Mouse (Mus musculus) limb, embryonic 14.5 days (tissue): ENCODE measurements around the gene Adamts20. TPM values are rescaled to one million over a fixed set of nuclear protein-coding genes. Genes with fewer than 3 reads are reported as not detected.
A peak's percentile ranks its signal among the peaks of the same experiment; 100 is the strongest.

Experiments used
- ATAC-seq: fragments of 200-750 bp; cut with Nextera tagmentation; 2 replicates; pipeline ENCODE4 v1.8.0; 2017; ENCODE audit warnings: low read depth, moderate number of reproducible peaks, moderate TSS enrichment; ENCODE audit not compliant: low FRiP score
- DNase-seq: peaks from one replicate; pipeline ENCODE4 v3.0.0-alpha.2; 2015; ENCODE audit warnings: low spot score
- H3K27ac ChIP-seq: fragments of 300-500 bp; sonication (generic); replicated peaks from 2 replicates; pipeline ENCODE4 v1.5.1; 2014; ENCODE audit warnings: low read depth, mild to moderate bottlenecking, low read length, moderate library complexity, mixed read lengths
- H3K27me3 ChIP-seq: fragments of 300-500 bp; sonication (generic); 2 replicates; pipeline ENCODE4 v1.6.1; 2014; ENCODE audit warnings: low read length, mixed read lengths; ENCODE audit not compliant: control insufficient read depth, insufficient read depth
- H3K36me3 ChIP-seq: fragments of 300-500 bp; sonication (generic); 2 replicates; pipeline ENCODE4 v1.6.1; 2014; ENCODE audit warnings: mild to moderate bottlenecking, low read length, moderate library complexity, mixed read lengths; ENCODE audit not compliant: control insufficient read depth, insufficient read depth
- H3K4me1 ChIP-seq: fragments of 300-500 bp; sonication (generic); 2 replicates; pipeline ENCODE4 v1.6.1; 2014; ENCODE audit warnings: antibody characterized with exemption, low read length, mixed read lengths; ENCODE audit not compliant: control insufficient read depth, insufficient read depth
- H3K4me2 ChIP-seq: fragments of 300-500 bp; sonication (generic); replicated peaks from 2 replicates; pipeline ENCODE4 v1.6.1; 2014; ENCODE audit warnings: low read depth, mild to moderate bottlenecking, low read length, moderate library complexity; ENCODE audit not compliant: severe bottlenecking
- H3K4me3 ChIP-seq: fragments of 300-500 bp; sonication (generic); replicated peaks from 2 replicates; pipeline ENCODE4 v1.5.1; 2014; ENCODE audit warnings: low read length
- H3K9ac ChIP-seq: fragments of 300-500 bp; sonication (generic); 2 replicates; pipeline ENCODE4 v1.6.1; 2014; ENCODE audit warnings: mild to moderate bottlenecking, low read depth, low read length, moderate library complexity; ENCODE audit not compliant: severe bottlenecking
- H3K9me3 ChIP-seq: fragments of 300-500 bp; sonication (generic); 2 replicates; pipeline ENCODE4 v1.6.1; 2016; ENCODE audit warnings: low read length; ENCODE audit not compliant: control insufficient read depth
- POLR2A ChIP-seq: fragments of 200-500 bp; IDR thresholded peaks from 2 replicates; pipeline ENCODE4 v1.8.0; 2012; ENCODE audit warnings: inconsistent platforms, mild to moderate bottlenecking, moderate library complexity, borderline replicate concordance; ENCODE audit not compliant: insufficient read depth, insufficient read length; ENCODE audit errors: extremely low read depth
- WGBS: fragments of 180-500 bp; shearing (Covaris S2); extraction: QIAGEN DNeasy Blood & Tissue Kit; methylation state at CpG from one replicate; pipeline ENCODE4 v1.1.7; 2014; 5-methylcytosine and 5-hydroxymethylcytosine counted together
- polyA plus RNA-seq, 2 experiments: library from polyadenylated mRNA; depleted of rRNA in 1 of 2; stranded (reverse) in 1 of 2; unstranded in 1 of 2; fragments of >200 nt; fragmentation: Nextera tagmentation in 1 of 2; extraction: Ambion mirVana in 1 of 2; gene quantifications; 2 replicates each; pipeline versions ENCODE4 v1.2.1 to v1.2.3; 2012 to 2014

The Adamts20 gene
- polyA plus RNA-seq, 2 experiments: 5.8 to 6.3 TPM

DNA sequence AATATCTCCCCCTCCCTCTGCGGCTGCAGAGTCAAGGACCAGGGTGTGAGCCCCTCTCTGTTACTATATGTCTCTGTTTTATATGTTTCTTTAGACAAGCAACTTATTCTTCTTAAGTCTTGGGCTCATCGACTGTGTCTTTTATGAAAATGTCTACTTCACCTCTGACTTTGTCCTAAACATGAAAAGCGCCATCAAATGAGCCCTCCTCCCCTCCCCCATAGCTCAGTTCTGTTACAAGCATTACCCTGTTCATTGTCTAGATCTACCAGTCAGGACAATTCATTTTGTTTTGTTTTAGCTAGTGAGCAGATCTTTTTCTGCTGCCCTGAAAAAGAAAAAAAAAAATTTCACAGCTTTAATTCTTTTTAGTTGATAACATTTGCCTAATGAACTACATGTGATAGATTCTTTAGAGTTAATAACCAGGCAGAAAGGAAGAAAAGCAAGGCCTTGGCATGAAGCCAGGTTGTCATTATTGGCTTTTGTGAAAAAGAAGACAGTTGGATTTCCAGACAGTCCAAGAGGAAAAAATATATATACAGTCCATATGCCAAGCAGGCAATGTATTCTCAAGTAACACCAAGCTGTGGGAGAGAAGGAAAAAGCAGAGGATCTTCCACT, 14.4 kb upstream of the Adamts20 start:
- no peak overlapping the region for H3K27ac ChIP-seq
- H3K4me1 ChIP-seq: peaks cover 7% of the 10 kb centered on the region; the same call in 1 of the 2 replicates
- TF ChIP-seq POLR2A: no peak
- H3K9me3 ChIP-seq: no peaks in the 10 kb centered on the region
- H3K9ac ChIP-seq: no peak overlapping the region
- H3K4me2 ChIP-seq: no peak overlapping the region
- no peak for ATAC-seq
- no peaks in the 10 kb centered on the region for H3K36me3 ChIP-seq
- H3K4me3 ChIP-seq: no peak overlapping the region
- DNase-seq: peak; percentile 32
- no peaks in the 10 kb centered on the region for H3K27me3 ChIP-seq
- WGBS: 70% methylated on average over 3 of the region's 3 CpGs

- Histone ChIP-seq H3K4me3 (no peak overlapping the region), H3K4me1 (peaks cover 7% of the 10 kb centered on the region; the same call in 1 of the 2 replicates), H3K36me3 (no peaks in the 10 kb centered on the region), H3K9me3 (no peaks in the 10 kb centered on the region), H3K4me2 (no peak overlapping the region), H3K9ac (no peak overlapping the region), H3K27ac (no peak overlapping the region), H3K27me3 (no peaks in the 10 kb centered on the region)
- ATAC-seq (no peak), DNase-seq (no peak)
- TF ChIP-seq POLR2A: no peak
- 33% methylated on average over 13 of the region's 13 CpGs for WGBS
These were observed 13.5 kb upstream of the Adamts20 start for GRCm38 (mm10) chr15:94478706-94479105.

DNA sequence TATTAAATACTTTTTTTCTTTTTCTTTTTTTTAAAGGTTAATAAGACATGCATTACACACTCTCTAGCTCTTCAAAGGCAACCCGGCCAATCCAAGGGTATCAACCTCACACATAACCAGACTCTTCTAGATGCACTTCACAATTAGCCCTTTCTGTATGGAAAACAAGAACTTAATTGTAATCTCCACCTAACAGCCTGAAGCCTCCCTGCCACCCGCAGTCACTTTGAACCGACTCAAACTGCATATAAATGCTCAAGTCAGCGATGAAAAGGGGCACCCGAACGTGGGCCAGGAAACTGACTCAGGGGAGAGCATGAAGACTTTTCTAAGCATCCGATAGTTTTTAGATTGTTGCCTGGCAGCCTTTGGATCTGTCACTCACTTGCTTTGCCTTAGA, 12.1 kb upstream of the Adamts20 start:
- Histone ChIP-seq H3K9me3 (no peaks in the 10 kb centered on the region), H3K4me1 (peaks cover 7% of the 10 kb centered on the region; the same call in 1 of the 2 replicates), H3K9ac (no peak overlapping the region), H3K4me2 (no peak overlapping the region), H3K27ac (no peak overlapping the region), H3K27me3 (no peaks in the 10 kb centered on the region), H3K36me3 (no peaks in the 10 kb centered on the region), H3K4me3 (no peak overlapping the region)
- ATAC-seq (no peak), DNase-seq (no peak)
- no peak for TF ChIP-seq POLR2A
- WGBS: 57% methylated on average over 7 of the region's 7 CpGs

DNA sequence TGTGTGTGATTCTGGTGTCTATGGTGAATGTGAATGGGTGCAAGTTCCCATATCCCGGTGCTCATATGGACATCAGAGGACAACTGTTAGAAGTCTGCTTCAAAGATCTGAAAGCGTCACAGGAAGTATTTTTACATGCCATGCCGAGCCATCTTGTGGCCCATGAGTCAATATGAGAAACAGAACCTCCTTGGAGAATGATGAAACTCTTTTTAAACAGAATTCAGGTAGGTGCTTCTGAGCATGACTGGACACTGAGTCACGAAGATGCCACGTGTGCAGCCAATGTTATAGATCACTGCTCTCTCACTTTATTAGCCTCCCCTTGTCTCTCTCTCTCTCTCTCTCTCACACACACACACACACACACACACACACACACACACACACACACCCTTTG, 10.8 kb upstream of the Adamts20 start:
- TF ChIP-seq POLR2A: no peak
- no peak overlapping the region for H3K27ac ChIP-seq
- ATAC-seq: no peak
- peaks cover 7% of the 10 kb centered on the region; the same call in 1 of the 2 replicates for H3K4me1 ChIP-seq
- no peaks in the 10 kb centered on the region for H3K27me3 ChIP-seq
- H3K4me3 ChIP-seq: no peak overlapping the region
- H3K36me3 ChIP-seq: no peaks in the 10 kb centered on the region
- no peak overlapping the region for H3K9ac ChIP-seq
- 79% methylated on average over 5 of the region's 5 CpGs for WGBS
- no peak overlapping the region for H3K4me2 ChIP-seq
- no peak for DNase-seq
- no peaks in the 10 kb centered on the region for H3K9me3 ChIP-seq

DNA sequence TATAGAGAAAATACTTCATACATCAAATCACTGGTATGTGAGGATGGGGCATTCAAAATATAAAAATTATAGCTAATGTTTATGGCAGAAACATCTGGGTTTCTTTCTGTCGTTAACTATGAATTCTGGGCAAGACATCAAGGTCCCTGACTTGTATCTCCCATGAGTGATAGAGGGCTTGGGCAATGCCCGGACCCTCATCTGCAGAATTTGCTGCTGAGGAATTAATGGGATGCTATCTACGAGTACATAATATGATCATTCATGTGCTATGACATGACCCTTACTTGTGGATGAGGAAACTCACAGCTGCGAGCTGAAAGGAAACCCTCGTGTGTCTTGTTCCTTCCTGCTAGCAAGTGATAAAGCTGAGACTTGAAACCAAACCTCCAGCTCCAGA, 5.1 kb upstream of the Adamts20 start:
- H3K9ac ChIP-seq: no peak overlapping the region
- no peak overlapping the region for H3K27ac ChIP-seq
- WGBS: 78% methylated on average over 5 of the region's 5 CpGs
- H3K9me3 ChIP-seq: no peaks in the 10 kb centered on the region
- no peak overlapping the region for H3K4me2 ChIP-seq
- no peak overlapping the region for H3K4me3 ChIP-seq
- DNase-seq (no peak), ATAC-seq (no peak)
- H3K36me3 ChIP-seq: no peaks in the 10 kb centered on the region
- no peak for TF ChIP-seq POLR2A
- H3K4me1 ChIP-seq: no peaks in the 10 kb centered on the region
- no peaks in the 10 kb centered on the region for H3K27me3 ChIP-seq

- no peaks in the 10 kb centered on the region for H3K27me3 ChIP-seq
- no peak overlapping the region for H3K4me3 ChIP-seq
- no peak for ATAC-seq
- no peaks in the 10 kb centered on the region for H3K4me1 ChIP-seq
- no peak for TF ChIP-seq POLR2A
- no peak overlapping the region for H3K4me2 ChIP-seq
- H3K27ac ChIP-seq: no peak overlapping the region
- WGBS: 84% methylated on average over 14 of the region's 14 CpGs
- H3K9me3 ChIP-seq: no peaks in the 10 kb centered on the region
- no peak overlapping the region for H3K9ac ChIP-seq
- H3K36me3 ChIP-seq: no peaks in the 10 kb centered on the region
- DNase-seq: no peak
These were observed 337 bp downstream of the Adamts20 start for GRCm38 (mm10) chr15:94464881-94465280.
